Mouse (Mus musculus) heart, embryonic 14.5 days (tissue): ENCODE measurements around the gene Has3. TPM values are rescaled to one million over a fixed set of nuclear protein-coding genes. Genes with fewer than 3 reads are reported as not detected.
A peak's percentile ranks its signal among the peaks of the same experiment; 100 is the strongest.

ENCODE experiments used
- ATAC-seq: fragments of 200-750 bp; cut with Nextera tagmentation; 2 replicates; pipeline ENCODE4 v1.8.0; 2017; ENCODE audit warnings: low read depth, moderate TSS enrichment; ENCODE audit not compliant: insufficient number of reproducible peaks, insufficient read depth, low FRiP score
- H3K27ac ChIP-seq, 2 experiments: fragments of 200-500 bp in 1 of 2; fragments of 300-500 bp in 1 of 2; sonication (generic) in 1 of 2; replicated peaks in 1 of 2; 2 replicates each; pipeline ENCODE4 v1.5.1; 2012 to 2014; ENCODE audit warnings: low read depth in 2 of 2, low read length in 2 of 2, control low read depth in 1 of 2, mild to moderate bottlenecking in 1 of 2, mixed read lengths in 1 of 2; ENCODE audit not compliant: control insufficient read depth in 1 of 2, insufficient read depth in 1 of 2
- H3K27me3 ChIP-seq: fragments of 300-500 bp; sonication (generic); 2 replicates; pipeline ENCODE4 v1.6.1; 2014; ENCODE audit warnings: mild to moderate bottlenecking, low read length, control low read depth; ENCODE audit not compliant: control insufficient read depth, insufficient read depth
- H3K36me3 ChIP-seq: fragments of 300-500 bp; sonication (generic); 2 replicates; pipeline ENCODE4 v1.6.1; 2014; ENCODE audit warnings: mild to moderate bottlenecking, control low read depth, low read length, mixed read lengths; ENCODE audit not compliant: control insufficient read depth, insufficient read depth
- H3K4me1 ChIP-seq, 2 experiments: fragments of 200-500 bp in 1 of 2; fragments of 300-500 bp in 1 of 2; sonication (generic) in 1 of 2; 2 replicates each; pipeline ENCODE4 v1.6.1; 2012 to 2014; ENCODE audit warnings: low read length in 2 of 2, control low read depth in 1 of 2, mixed read lengths in 1 of 2; ENCODE audit not compliant: control insufficient read depth in 2 of 2, insufficient read depth in 2 of 2
- H3K4me2 ChIP-seq: fragments of 300-500 bp; sonication (generic); 2 replicates; pipeline ENCODE4 v1.6.1; 2014; ENCODE audit warnings: mild to moderate bottlenecking, low read length
- H3K4me3 ChIP-seq, 2 experiments: fragments of 200-500 bp in 1 of 2; fragments of 300-500 bp in 1 of 2; sonication (generic) in 1 of 2; 2 replicates each; pipeline ENCODE4 v1.5.1; 2012 to 2014; ENCODE audit warnings: low read length in 2 of 2, mild to moderate bottlenecking in 2 of 2, control low read depth in 1 of 2, low read depth in 1 of 2, moderate library complexity in 1 of 2; ENCODE audit not compliant: control insufficient read depth in 1 of 2, insufficient read depth in 1 of 2
- H3K9ac ChIP-seq: fragments of 300-500 bp; sonication (generic); 2 replicates; pipeline ENCODE4 v1.6.1; 2014; ENCODE audit warnings: mild to moderate bottlenecking, low read length
- H3K9me3 ChIP-seq: fragments of 300-500 bp; sonication (generic); 2 replicates; pipeline ENCODE4 v1.6.1; 2016; ENCODE audit warnings: low read length, control low read depth; ENCODE audit not compliant: control insufficient read depth
- WGBS: fragments of 180-500 bp; shearing (Covaris S2); extraction: QIAGEN DNeasy Blood & Tissue Kit; methylation state at CpG from one replicate; pipeline ENCODE4 v1.1.7; 2014; 5-methylcytosine and 5-hydroxymethylcytosine counted together
- polyA plus RNA-seq: library from polyadenylated mRNA; unstranded; fragments of >200 nt; fragmentation: Nextera tagmentation; extraction: Ambion mirVana; gene quantifications from 2 replicates; pipeline ENCODE4 v1.2.1, GENCODE M21; 2014

The Has3 gene
- polyA plus RNA-seq = 0.09 and 0.16 TPM in 2 replicates

- Histone ChIP-seq H3K36me3 (peaks cover 11% of the 10 kb centered on the region; the same call in 1 of the 2 replicates), H3K9ac (peak within 1 kb of the TSS; percentile 73), H3K4me2 (peak within 1 kb of the TSS; percentile 89), H3K27ac (no peak within 1 kb of the TSS), H3K9me3 (no peaks in the 10 kb centered on the region), H3K27me3 (peaks cover 7% of the 10 kb centered on the region; the same call in 1 of the 2 replicates), H3K4me3 (peak within 1 kb of the TSS; percentile 43 to 58), H3K4me1 (peaks cover 13 to 20% of the 10 kb centered on the region in 2 experiments)
- WGBS = 1% methylated on average over 18 of the region's 18 CpGs
- ATAC-seq = no peak
Measured at GRCm38 (mm10) chr8:106870051-106870450, at the start of gene Has3. TSS of gene Has3 (plus strand) at chr8:106870242.

DNA sequence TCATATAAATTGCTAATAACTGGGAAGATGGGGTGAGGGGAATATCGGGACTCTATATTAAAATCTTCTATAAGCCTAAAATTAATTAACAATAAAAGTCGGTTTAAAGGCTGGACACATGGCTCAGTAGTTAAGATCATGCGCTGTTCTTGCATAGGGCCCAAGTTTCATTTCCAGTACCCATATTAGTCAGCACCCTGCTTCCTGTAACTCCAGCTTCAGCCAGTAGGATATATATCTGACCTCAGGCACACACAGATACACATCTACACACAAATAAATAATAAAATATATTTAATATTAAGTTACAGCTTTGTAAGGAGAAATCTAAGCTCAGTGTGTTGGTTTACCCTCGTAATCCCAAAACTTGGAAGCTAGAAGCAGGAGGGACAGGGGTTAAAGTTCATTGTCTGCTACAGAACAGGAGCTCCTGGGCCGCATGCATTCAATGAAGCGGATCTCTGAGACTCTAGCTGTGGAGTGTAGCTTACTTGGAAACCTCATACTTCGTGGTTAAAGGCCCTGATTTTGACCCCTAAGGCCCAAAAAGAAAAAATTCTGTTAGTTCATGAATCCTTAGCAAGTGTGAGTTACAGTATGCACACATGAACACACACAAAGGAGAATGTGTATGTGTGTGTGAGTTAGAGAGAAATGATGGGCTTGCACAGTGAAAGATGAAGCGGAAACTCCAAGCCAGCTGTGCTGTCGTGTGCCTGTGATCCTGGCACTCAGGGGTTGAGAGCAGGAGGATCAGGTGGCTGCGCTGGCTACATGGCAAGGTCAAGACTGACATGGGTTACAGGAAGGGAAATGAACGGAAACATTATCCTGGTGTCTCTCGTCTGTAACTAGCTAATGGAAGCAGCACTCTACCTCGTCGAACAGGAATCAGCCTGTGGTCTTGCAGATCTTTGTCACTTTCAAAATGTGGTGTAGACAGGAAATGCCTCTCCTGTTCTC is 49.2 kb upstream of the Has3 start:
- Histone ChIP-seq H3K4me2 (no peak overlapping the region), H3K27me3 (no peaks in the 10 kb centered on the region), H3K9ac (no peak overlapping the region), H3K36me3 (peaks cover 10% of the 10 kb centered on the region; the same call in 1 of the 2 replicates), H3K4me1 (peaks cover 3 to 11% of the 10 kb centered on the region in 2 experiments; a peak in 3 of 4 replicates), H3K4me3 (no peak overlapping the region), H3K27ac (no peak overlapping the region), H3K9me3 (no peaks in the 10 kb centered on the region)
- ATAC-seq = no peak
- 70% methylated on average over 14 of the region's 14 CpGs for WGBS

GRCm38 (mm10) chr8:106828921-106829320 is 41.1 kb upstream of the Has3 start:
- 85% methylated on average over 6 of the region's 6 CpGs for WGBS
- Histone ChIP-seq H3K9me3 (no peaks in the 10 kb centered on the region), H3K4me2 (no peak overlapping the region), H3K4me1 (no peaks in the 10 kb centered on the region), H3K9ac (no peak overlapping the region), H3K27ac (no peak overlapping the region), H3K27me3 (no peaks in the 10 kb centered on the region), H3K36me3 (no peaks in the 10 kb centered on the region), H3K4me3 (no peak overlapping the region)
- ATAC-seq = no peak

DNA sequence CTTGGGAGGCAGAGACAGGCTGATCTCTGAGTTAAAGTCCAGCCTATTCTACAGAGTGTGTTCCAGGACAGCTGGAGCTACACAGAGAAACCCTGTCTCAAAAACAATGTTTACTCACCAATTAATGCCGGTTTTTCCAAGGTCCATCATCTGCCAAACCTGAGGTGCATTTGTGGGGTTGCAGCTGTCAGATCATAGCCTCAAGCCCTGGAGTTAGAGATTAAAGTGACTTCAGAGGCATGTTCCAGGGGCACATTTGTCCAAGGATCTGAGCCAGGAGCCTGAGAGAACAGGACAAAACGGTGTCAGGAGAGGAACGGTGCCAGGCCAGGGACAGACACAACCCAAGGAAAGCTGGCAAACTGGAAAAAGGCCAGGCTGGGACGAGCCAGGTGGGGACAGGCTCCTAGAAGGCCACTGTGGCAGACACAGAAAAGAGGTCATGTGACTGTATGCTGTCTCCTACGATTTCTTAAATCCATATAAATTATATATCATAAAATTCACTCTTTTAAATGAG is 40.5 kb upstream of the Has3 start:
- Histone ChIP-seq H3K36me3 (no peaks in the 10 kb centered on the region), H3K4me1 (0 out of 4 replicates have a peak, but pooled peaks cover 0 to 4% of the 10 kb centered on the region in 2 experiments), H3K9me3 (no peaks in the 10 kb centered on the region), H3K4me3 (no peak overlapping the region), H3K9ac (no peak overlapping the region), H3K27ac (no peak overlapping the region), H3K4me2 (no peak overlapping the region), H3K27me3 (no peaks in the 10 kb centered on the region)
- WGBS = 85% methylated on average over 5 of the region's 5 CpGs
- ATAC-seq = no peak

GRCm38 (mm10) chr8:106834899-106835298 is 35.1 kb upstream of the Has3 start:
- 5% methylated on average over 1 of the region's 1 CpGs for WGBS
- ATAC-seq = peak; percentile 67; the same call in 1 of the 2 replicates

DNA sequence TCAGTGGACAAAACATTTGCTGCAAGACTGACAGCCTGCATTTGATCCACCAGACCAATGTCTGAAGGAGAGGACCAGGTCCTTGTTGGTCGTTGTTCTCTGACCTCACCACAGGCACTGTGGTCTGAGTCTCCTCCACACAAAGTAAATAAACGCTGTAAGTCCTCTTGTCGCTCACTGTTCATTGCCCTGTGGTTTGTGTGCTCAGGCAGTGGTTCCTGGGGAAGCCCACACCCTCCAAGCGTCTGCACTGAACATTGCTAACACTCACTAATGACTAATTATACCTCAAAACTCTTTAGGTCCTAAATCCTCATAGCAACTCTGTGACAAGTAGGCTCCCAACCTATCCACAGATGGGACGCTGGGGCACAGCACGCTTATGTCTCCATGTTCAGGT is 33.5 kb upstream of the Has3 start:
- H3K9ac ChIP-seq = no peak overlapping the region
- no peaks in the 10 kb centered on the region for H3K36me3 ChIP-seq
- no peak overlapping the region for H3K4me3 ChIP-seq
- H3K4me2 ChIP-seq = no peak overlapping the region
- no peak for ATAC-seq
- H3K27me3 ChIP-seq = no peaks in the 10 kb centered on the region
- no peaks in the 10 kb centered on the region for H3K9me3 ChIP-seq
- H3K27ac ChIP-seq = no peak overlapping the region
- peaks cover 30 to 44% of the 10 kb centered on the region in 2 experiments for H3K4me1 ChIP-seq
- 84% methylated on average over 6 of the region's 6 CpGs for WGBS

More at GRCm38 (mm10) chr8:106834899-106835298, 35.1 kb upstream of the Has3 start:
- Histone ChIP-seq H3K36me3 (no peaks in the 10 kb centered on the region), H3K27me3 (no peaks in the 10 kb centered on the region), H3K4me1 (peaks cover 26 to 38% of the 10 kb centered on the region in 2 experiments), H3K4me3 (no peak overlapping the region), H3K9ac (no peak overlapping the region), H3K9me3 (no peaks in the 10 kb centered on the region), H3K4me2 (no peak overlapping the region), H3K27ac (peak overlapping the region; percentile 60 to 64)

GRCm38 (mm10) chr8:106838803-106839202 is 31.2 kb upstream of the Has3 start:
- no peaks in the 10 kb centered on the region for H3K9me3 ChIP-seq
- H3K4me3 ChIP-seq = no peak overlapping the region
- H3K27me3 ChIP-seq = no peaks in the 10 kb centered on the region
- ATAC-seq = no peak
- peak overlapping the region; percentile 62 for H3K9ac ChIP-seq
- 56% methylated on average over 6 of the region's 6 CpGs for WGBS
- H3K27ac ChIP-seq = peak overlapping the region; percentile 89 to 97
- peak overlapping the region; percentile 43 for H3K4me2 ChIP-seq
- peaks cover 30 to 44% of the 10 kb centered on the region in 2 experiments for H3K4me1 ChIP-seq
- no peaks in the 10 kb centered on the region for H3K36me3 ChIP-seq
